Mouse (Mus musculus) CH12.LX (cell line): Measurements from ENCODE around the gene Adamts3. TPM values are rescaled to one million over a fixed set of nuclear protein-coding genes. Genes with fewer than 3 reads are reported as not detected.

Experiments used
- DNase-seq: peaks from one replicate; pipeline ENCODE4 v3.0.0-alpha.2; 2013; ENCODE audit errors: extremely low read depth
- H3K27ac ChIP-seq: 2 replicates; pipeline ENCODE4 v1.5.1; 2012; ENCODE audit warnings: low read depth, mild to moderate bottlenecking, control low read depth, moderate library complexity; ENCODE audit not compliant: insufficient read depth
- H3K27me3 ChIP-seq: replicated peaks from 2 replicates; pipeline ENCODE3; 2012; ENCODE audit warnings: inconsistent platforms
- H3K36me3 ChIP-seq, 2 experiments: replicated peaks in 1 of 2; 2 replicates each; pipeline versions ENCODE3 to v1.6.1; 2012; ENCODE audit warnings: inconsistent platforms in 1 of 2, low read length in 1 of 2, mild to moderate bottlenecking in 1 of 2, mixed read lengths in 1 of 2, moderate library complexity in 1 of 2; ENCODE audit not compliant: control insufficient read depth in 1 of 2, insufficient read depth in 1 of 2
- H3K4me1 ChIP-seq, 2 experiments: 2 replicates each; pipeline ENCODE4 v1.6.1; 2012; ENCODE audit warnings: inconsistent platforms in 1 of 2, moderate library complexity in 1 of 2; ENCODE audit not compliant: insufficient read depth in 2 of 2, control insufficient read depth in 1 of 2
- H3K4me2 ChIP-seq: 2 replicates; pipeline ENCODE4 v1.6.1; 2012; ENCODE audit warnings: low read depth, mild to moderate bottlenecking, control low read depth; ENCODE audit not compliant: poor library complexity, insufficient read depth, severe bottlenecking
- H3K4me3 ChIP-seq, 3 experiments: fragments of 150-350 bp in 1 of 3; sonication (generic) in 1 of 3; replicated peaks in 1 of 3; 2 replicates each; pipeline versions ENCODE3 to v1.5.1; 2011 to 2012; ENCODE audit warnings: low read depth in 2 of 3, low read length in 2 of 3, mild to moderate bottlenecking in 2 of 3, moderate library complexity in 2 of 3, control low read depth in 1 of 3, improper control_type of control experiment in 1 of 3, inconsistent platforms in 1 of 3, mixed read lengths in 1 of 3; ENCODE audit not compliant: poor library complexity in 1 of 3
- H3K79me2 ChIP-seq: replicated peaks from 2 replicates; pipeline ENCODE4 v1.6.1; 2012; ENCODE audit warnings: mild to moderate bottlenecking, moderate library complexity; ENCODE audit not compliant: control insufficient read depth, poor library complexity, insufficient read depth, severe bottlenecking; ENCODE audit errors: extremely low read depth
- H3K9ac ChIP-seq: 2 replicates; pipeline ENCODE4 v1.6.1; 2012; ENCODE audit warnings: low read depth, mild to moderate bottlenecking, control low read depth, moderate library complexity; ENCODE audit not compliant: insufficient read depth
- H3K9me3 ChIP-seq: replicated peaks from 2 replicates; pipeline ENCODE3; 2012; ENCODE audit warnings: low read length, inconsistent platforms, mixed read lengths
- CHD1 ChIP-seq: IDR thresholded peaks from 2 replicates; pipeline ENCODE4 v1.6.1; 2012; ENCODE audit warnings: low read depth, low read length, improper control_type of control experiment, inconsistent platforms
- CHD2 ChIP-seq: IDR thresholded peaks from 2 replicates; pipeline ENCODE4 v1.6.1; 2011; ENCODE audit warnings: low read length, improper control_type of control experiment
- CTCF ChIP-seq, 2 experiments: IDR thresholded peaks in 1 of 2; conservative IDR thresholded peaks in 1 of 2; 2 replicates each; pipeline ENCODE4 v1.5.1; 2011 to 2012; ENCODE audit warnings: low read depth in 2 of 2, low read length in 2 of 2, improper control_type of control experiment in 1 of 2, inconsistent platforms in 1 of 2, mild to moderate bottlenecking in 1 of 2, moderate library complexity in 1 of 2
- E2F4 ChIP-seq: IDR thresholded peaks from 2 replicates; pipeline ENCODE4 v1.6.1; 2011; ENCODE audit warnings: low read depth, low read length, improper control_type of control experiment; ENCODE audit not compliant: insufficient replicate concordance
- IRF4 ChIP-seq: IDR thresholded peaks from 2 replicates; pipeline ENCODE4 v1.6.1; 2014; ENCODE audit warnings: low read depth, mild to moderate bottlenecking, inconsistent platforms, low read length, improper control_type of control experiment
- JUND ChIP-seq: conservative IDR thresholded peaks from 2 replicates; pipeline ENCODE4 v1.6.1; 2011; ENCODE audit warnings: low read depth, low read length, improper control_type of control experiment
- MAFK ChIP-seq: IDR thresholded peaks from 2 replicates; pipeline ENCODE4 v1.6.1; 2011; ENCODE audit warnings: low read length, improper control_type of control experiment; ENCODE audit not compliant: insufficient replicate concordance
- MYC ChIP-seq: IDR thresholded peaks from 2 replicates; pipeline ENCODE4 v1.6.1; 2011; ENCODE audit warnings: low read depth, mild to moderate bottlenecking, improper control_type of control experiment, low read length
- NELFE ChIP-seq: IDR thresholded peaks from 2 replicates; pipeline ENCODE4 v1.6.1; 2011; ENCODE audit warnings: low read depth, low read length, improper control_type of control experiment
- NRF1 ChIP-seq: IDR thresholded peaks from 2 replicates; pipeline ENCODE4 v1.6.1; 2014; ENCODE audit warnings: low read depth, mild to moderate bottlenecking, inconsistent platforms, low read length, improper control_type of control experiment, moderate library complexity
- POLR2AphosphoS2 ChIP-seq: IDR thresholded peaks from 2 replicates; pipeline ENCODE4 v1.6.1; 2011; ENCODE audit warnings: low read depth, low read length, improper control_type of control experiment
- RAD21 ChIP-seq: IDR thresholded peaks from 2 replicates; pipeline ENCODE4 v1.6.1; 2011; ENCODE audit warnings: low read depth, mild to moderate bottlenecking, low read length, improper control_type of control experiment, moderate library complexity
- RCOR1 ChIP-seq: conservative IDR thresholded peaks from 2 replicates; pipeline ENCODE4 v1.6.1; 2012; ENCODE audit warnings: low read depth, mild to moderate bottlenecking, inconsistent platforms, low read length, improper control_type of control experiment
- SMC3 ChIP-seq: IDR thresholded peaks from 2 replicates; pipeline ENCODE4 v1.6.1; 2011; ENCODE audit warnings: low read depth, low read length, improper control_type of control experiment
- USF2 ChIP-seq: conservative IDR thresholded peaks from 2 replicates; pipeline ENCODE4 v1.6.1; 2011; ENCODE audit warnings: low read depth, low read length, improper control_type of control experiment
- ZC3H11A ChIP-seq: IDR thresholded peaks from 2 replicates; pipeline ENCODE4 v1.6.1; 2012; ENCODE audit warnings: low read depth, mild to moderate bottlenecking, inconsistent platforms, low read length, improper control_type of control experiment
- ZNF384 ChIP-seq: IDR thresholded peaks from 2 replicates; pipeline ENCODE4 v1.6.1; 2012; ENCODE audit warnings: low read depth, low read length, improper control_type of control experiment, inconsistent platforms
- dilution Hi-C: fragments of 300-500 bp; cut with MboI; formaldehyde crosslinking; loops from 2 replicates; pipeline ENCODE4 v1.14.3; 2020; ENCODE audit warnings: low sequenced_read_pairs; ENCODE audit not compliant: extremely low pct_unique_long_range_greater_than_20kb, extremely low pct_ligation_motif_present
- in situ Hi-C: fragments of 300-500 bp; cut with MboI; formaldehyde crosslinking; loops from 3 replicates; pipeline ENCODE4 v1.14.3; 2019; ENCODE audit warnings: low sequenced_read_pairs, low pct_ligation_motif_present, low pct_unique_long_range_greater_than_20kb, mixed read lengths
- polyA plus RNA-seq: library from polyadenylated mRNA; unstranded; fragments of >175 nt; gene quantifications from 2 replicates; pipeline ENCODE4 v1.2.1, GENCODE M21; 2012; ENCODE audit warnings: low read depth; ENCODE audit not compliant: insufficient read length
- total RNA-seq, 2 experiments: library from RNA; depleted of rRNA; stranded (reverse); fragments of 300-350 nt in 1 of 2; fragments of >200 nt in 1 of 2; gene quantifications; 2 replicates each; pipeline ENCODE4 v1.2.3; 2012 to 2014

Gene Adamts3
- total and polyA plus RNA-seq, 3 experiments: not detected

- Histone ChIP-seq H3K9ac (no peak overlapping the region), H3K4me2 (no peak overlapping the region), H3K36me3 (no peaks in the 10 kb centered on the region), H3K9me3 (no peaks in the 10 kb centered on the region), H3K4me1 (no peaks in the 10 kb centered on the region), H3K4me3 (no peak overlapping the region), H3K27ac (no peak overlapping the region), H3K79me2 (no peaks in the 10 kb centered on the region), H3K27me3 (no peaks in the 10 kb centered on the region)
- TF ChIP-seq SMC3 (no peak), POLR2AphosphoS2 (no peak), RCOR1 (no peak), CHD2 (no peak), RAD21 (peak; percentile 16), ZC3H11A (no peak), ZNF384 (no peak), CHD1 (no peak), E2F4 (no peak), MAFK (no peak), CTCF (conservative IDR thresholded peaks at IDR 0.05 in 1 of 2, IDR thresholded peaks at IDR 0.05 in 1 of 2; ENCODE audit: low read depth in 2 of 2, low read length in 2 of 2) (peak in 1 of 2 experiments; percentile 29; a peak in 1 of 4 replicates), JUND (no peak), IRF4 (no peak)
- peak; percentile 33 for DNase-seq
- in situ Hi-C loops: no loop called here
- dilution Hi-C loops: no loop called here
Measured at GRCm38 (mm10) chr5:89819531-89819930, 63.6 kb downstream of the Adamts3 start.

GRCm38 (mm10) chr5:89816610-89817009 lies 66.5 kb downstream of the Adamts3 start:
- no peaks in the 10 kb centered on the region for H3K27me3 ChIP-seq
- no peak for DNase-seq
- H3K79me2 ChIP-seq: no peaks in the 10 kb centered on the region
- H3K9ac ChIP-seq: no peak overlapping the region
- dilution Hi-C loops (no loop called here), in situ Hi-C loops (no loop called here)
- no peak overlapping the region for H3K4me2 ChIP-seq
- H3K27ac ChIP-seq: no peak overlapping the region
- no peaks in the 10 kb centered on the region for H3K36me3 ChIP-seq
- H3K9me3 ChIP-seq: no peaks in the 10 kb centered on the region
- no peak overlapping the region for H3K4me3 ChIP-seq
- no peaks in the 10 kb centered on the region for H3K4me1 ChIP-seq
- TF ChIP-seq POLR2AphosphoS2 (no peak), USF2 (no peak), NRF1 (no peak), NELFE (no peak), IRF4 (no peak), MYC (no peak)
